Mouse (Mus musculus) spleen, postnatal 36 days (tissue): ENCODE data around the gene Msi2.

Experiments
- DNase-seq, 2 experiments: peaks; one replicate each; pipeline ENCODE4 v3.0.0; 2022; ENCODE audit warnings: low spot score in 2 of 2, mixed read lengths in 1 of 2

Msi2 gene

GRCm38 (mm10) chr11:88713479-88713878, 4.8 kb downstream of the Msi2 start:
- no peak for DNase-seq

- DNase-seq: no peak
Measured at GRCm38 (mm10) chr11:88709876-88710614, 8.3 kb downstream of the Msi2 start.

GRCm38 (mm10) chr11:88707228-88707775, 11.0 kb downstream of the Msi2 start:
- DNase-seq: no peak

- no peak for DNase-seq
Measured at GRCm38 (mm10) chr11:88704688-88705087, 13.6 kb downstream of the Msi2 start.

- DNase-seq: no peak
Measured at GRCm38 (mm10) chr11:88703220-88703619, 15.1 kb downstream of the Msi2 start.

- DNase-seq: no peak
Measured at GRCm38 (mm10) chr11:88701976-88702659, 16.2 kb downstream of the Msi2 start.

- no peak for DNase-seq
Measured at GRCm38 (mm10) chr11:88701020-88701419, 17.3 kb downstream of the Msi2 start.

GRCm38 (mm10) chr11:88700202-88700711, 18.1 kb downstream of the Msi2 start:
- DNase-seq: no peak

GRCm38 (mm10) chr11:88693905-88694893, 24.1 kb downstream of the Msi2 start:
- DNase-seq: no peak

GRCm38 (mm10) chr11:88693002-88693769, 25.1 kb downstream of the Msi2 start:
- no peak for DNase-seq

GRCm38 (mm10) chr11:88692374-88692773, 25.9 kb downstream of the Msi2 start:
- DNase-seq: peak in 1 of 2 experiments; percentile 12

- DNase-seq: no peak
Measured at GRCm38 (mm10) chr11:88690556-88691287, 27.6 kb downstream of the Msi2 start.

GRCm38 (mm10) chr11:88689831-88690459, 28.4 kb downstream of the Msi2 start:
- DNase-seq: no peak

GRCm38 (mm10) chr11:88688644-88689043, 29.7 kb downstream of the Msi2 start:
- DNase-seq: no peak

- DNase-seq: no peak
Measured at GRCm38 (mm10) chr11:88687711-88688110, 30.6 kb downstream of the Msi2 start.

GRCm38 (mm10) chr11:88687010-88687409, 31.3 kb downstream of the Msi2 start:
- no peak for DNase-seq

- DNase-seq: no peak
Measured at GRCm38 (mm10) chr11:88686061-88686460, 32.3 kb downstream of the Msi2 start.

- DNase-seq: no peak
Measured at GRCm38 (mm10) chr11:88683026-88683770, 35.1 kb downstream of the Msi2 start.

GRCm38 (mm10) chr11:88677350-88677749, 41.0 kb downstream of the Msi2 start:
- no peak for DNase-seq
